Mouse (Mus musculus) forebrain, embryonic 12.5 days (tissue): Measurements from ENCODE around the gene Tekt4. TPM values are rescaled to one million over a fixed set of nuclear protein-coding genes. Genes with fewer than 3 reads are reported as not detected.

Experiments used
- ATAC-seq: fragments of 200-750 bp; cut with Nextera tagmentation; 2 replicates; pipeline ENCODE4 v1.8.0; 2017; ENCODE audit warnings: moderate TSS enrichment; ENCODE audit not compliant: low FRiP score
- H3K27ac ChIP-seq: fragments of 300-500 bp; sonication (generic); 2 replicates; pipeline ENCODE4 v1.5.1; 2016; ENCODE audit warnings: mild to moderate bottlenecking
- H3K27me3 ChIP-seq: fragments of 300-500 bp; sonication (generic); 2 replicates; pipeline ENCODE4 v1.6.1; 2016; ENCODE audit warnings: mild to moderate bottlenecking
- H3K36me3 ChIP-seq: fragments of 300-500 bp; sonication (generic); replicated peaks from 2 replicates; pipeline ENCODE4 v1.6.1; 2016; ENCODE audit warnings: mild to moderate bottlenecking
- H3K4me1 ChIP-seq: fragments of 300-500 bp; sonication (generic); 2 replicates; pipeline ENCODE4 v1.6.1; 2016
- H3K4me2 ChIP-seq: fragments of 300-500 bp; sonication (generic); 2 replicates; pipeline ENCODE4 v1.6.1; 2016; ENCODE audit warnings: mild to moderate bottlenecking, moderate library complexity
- H3K4me3 ChIP-seq: fragments of 300-500 bp; sonication (generic); replicated peaks from 2 replicates; pipeline ENCODE4 v1.5.1; 2016; ENCODE audit warnings: mild to moderate bottlenecking
- H3K9ac ChIP-seq: fragments of 300-500 bp; sonication (generic); 2 replicates; pipeline ENCODE4 v1.6.1; 2016; ENCODE audit warnings: mild to moderate bottlenecking
- H3K9me3 ChIP-seq: fragments of 300-500 bp; sonication (generic); 2 replicates; pipeline ENCODE4 v1.6.1; 2016
- WGBS: fragments of 180-500 bp; shearing (Covaris S2); methylation state at CpG from one replicate; pipeline ENCODE4 v1.1.7; 2016; 5-methylcytosine and 5-hydroxymethylcytosine counted together
- polyA plus RNA-seq: library from polyadenylated mRNA; unstranded; fragments of >200 nt; fragmentation: Nextera tagmentation; extraction: Ambion mirVana; gene quantifications from 2 replicates; pipeline ENCODE4 v1.2.1, GENCODE M21; 2016

Gene Tekt4
- polyA plus RNA-seq, 1 experiment from 2014 or later: 0.31 TPM

DNA sequence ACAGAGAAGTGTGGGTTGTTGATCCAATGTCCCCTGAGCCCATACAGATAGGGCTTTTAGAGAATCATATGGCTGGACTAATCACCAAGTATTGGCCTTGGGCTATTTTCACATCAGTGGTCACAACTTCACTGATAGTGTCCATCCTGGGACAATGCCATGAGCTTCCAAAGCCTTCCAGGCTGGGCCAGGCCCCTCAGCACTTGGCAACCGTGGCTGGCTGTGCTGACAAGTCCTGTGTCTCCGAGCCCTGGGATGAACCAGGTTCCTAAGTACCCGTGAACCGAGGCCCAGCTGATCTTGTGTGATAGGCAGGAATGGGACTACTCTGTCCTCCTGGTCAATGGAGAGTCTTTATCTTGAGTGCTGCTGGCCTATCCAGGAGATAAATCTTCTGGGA, 9.7 kb downstream of the Tekt4 start:
- Histone ChIP-seq H3K27ac (no peak overlapping the region), H3K4me2 (no peak overlapping the region), H3K9ac (no peak overlapping the region), H3K36me3 (no peaks in the 10 kb centered on the region), H3K9me3 (no peaks in the 10 kb centered on the region), H3K4me3 (no peak overlapping the region), H3K4me1 (peaks cover 12% of the 10 kb centered on the region), H3K27me3 (peaks cover 31% of the 10 kb centered on the region)
- ATAC-seq: no peak
- WGBS: 89% methylated on average over 4 of the region's 4 CpGs

DNA sequence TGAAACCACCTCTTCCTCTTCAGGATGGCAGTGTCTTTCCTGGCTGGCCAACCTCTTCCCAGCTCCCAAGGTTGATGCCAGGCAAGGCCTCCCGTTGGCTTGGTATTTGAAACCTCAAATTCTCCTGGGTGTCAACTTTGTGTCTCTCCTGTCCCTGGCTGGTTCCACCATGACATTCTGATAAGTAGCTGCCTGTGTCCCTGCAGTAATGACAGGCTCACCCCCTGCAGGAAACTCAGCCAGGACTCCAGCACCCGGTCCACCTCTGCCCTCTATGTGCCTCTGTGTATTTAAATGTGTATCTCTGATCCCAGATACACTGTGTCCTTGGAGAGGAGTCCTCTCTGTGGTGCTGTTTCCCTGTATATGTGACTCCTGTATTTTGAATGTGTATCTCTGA, 11.8 kb downstream of the Tekt4 start:
- peaks cover 49% of the 10 kb centered on the region for H3K27me3 ChIP-seq
- H3K27ac ChIP-seq: no peak overlapping the region
- H3K4me2 ChIP-seq: no peak overlapping the region
- 86% methylated on average over 2 of the region's 2 CpGs for WGBS
- ATAC-seq: no peak
- H3K4me1 ChIP-seq: peaks cover 14% of the 10 kb centered on the region
- no peak overlapping the region for H3K9ac ChIP-seq
- no peaks in the 10 kb centered on the region for H3K36me3 ChIP-seq
- H3K4me3 ChIP-seq: no peak overlapping the region
- H3K9me3 ChIP-seq: no peaks in the 10 kb centered on the region

DNA sequence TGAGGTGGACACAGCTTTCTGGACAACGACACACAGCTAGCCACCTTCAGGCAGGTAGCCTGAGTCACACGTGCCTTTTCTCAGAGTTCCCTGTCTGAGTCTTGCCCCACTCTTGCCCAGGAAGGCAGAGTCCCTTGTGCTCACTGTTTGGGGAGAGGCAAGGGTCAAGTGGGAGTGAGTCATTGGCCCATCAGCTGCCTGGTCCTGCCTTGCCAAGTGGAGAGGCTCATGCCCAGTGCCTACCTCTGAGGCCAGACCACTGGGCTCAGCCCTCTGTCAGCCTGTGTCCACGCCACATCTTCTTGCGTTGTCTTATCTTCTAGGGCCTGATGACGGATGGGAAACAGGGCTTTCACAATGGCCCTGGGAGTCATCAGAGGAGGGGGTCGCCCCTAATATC, 13.4 kb downstream of the Tekt4 start:
- Histone ChIP-seq H3K27ac (no peak overlapping the region), H3K9me3 (no peaks in the 10 kb centered on the region), H3K27me3 (peaks cover 64% of the 10 kb centered on the region), H3K4me1 (peaks cover 7% of the 10 kb centered on the region), H3K9ac (no peak overlapping the region), H3K36me3 (no peaks in the 10 kb centered on the region), H3K4me2 (no peak overlapping the region), H3K4me3 (no peak overlapping the region)
- ATAC-seq: no peak
- 78% methylated on average over 6 of the region's 6 CpGs for WGBS

DNA sequence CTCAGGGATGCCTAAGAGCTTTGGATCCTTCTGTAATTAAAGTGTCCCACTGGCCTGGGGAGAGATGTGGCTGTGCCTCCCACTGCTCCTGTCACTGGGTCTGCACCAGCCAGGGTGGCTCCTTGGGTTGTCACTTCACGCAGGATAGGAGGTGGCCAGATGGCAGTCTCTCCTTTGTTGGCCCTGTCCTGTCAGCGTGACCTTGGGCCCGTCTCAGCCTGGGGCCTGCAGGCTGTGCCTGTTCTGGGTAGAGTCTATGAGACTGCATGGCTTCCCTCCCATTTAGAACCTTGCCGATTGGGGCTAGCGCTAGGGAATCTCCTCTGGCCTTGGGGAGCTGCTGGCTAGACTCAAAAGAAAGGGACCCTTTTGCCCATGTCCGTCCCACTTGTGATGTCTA, 13.9 kb downstream of the Tekt4 start:
- peaks cover 70% of the 10 kb centered on the region for H3K27me3 ChIP-seq
- no peak for ATAC-seq
- H3K4me2 ChIP-seq: no peak overlapping the region
- no peak overlapping the region for H3K4me3 ChIP-seq
- no peak overlapping the region for H3K9ac ChIP-seq
- H3K9me3 ChIP-seq: no peaks in the 10 kb centered on the region
- H3K4me1 ChIP-seq: peaks cover 5% of the 10 kb centered on the region; the same call in 1 of the 2 replicates
- H3K27ac ChIP-seq: no peak overlapping the region
- WGBS: 72% methylated on average over 6 of the region's 6 CpGs
- H3K36me3 ChIP-seq: no peaks in the 10 kb centered on the region

DNA sequence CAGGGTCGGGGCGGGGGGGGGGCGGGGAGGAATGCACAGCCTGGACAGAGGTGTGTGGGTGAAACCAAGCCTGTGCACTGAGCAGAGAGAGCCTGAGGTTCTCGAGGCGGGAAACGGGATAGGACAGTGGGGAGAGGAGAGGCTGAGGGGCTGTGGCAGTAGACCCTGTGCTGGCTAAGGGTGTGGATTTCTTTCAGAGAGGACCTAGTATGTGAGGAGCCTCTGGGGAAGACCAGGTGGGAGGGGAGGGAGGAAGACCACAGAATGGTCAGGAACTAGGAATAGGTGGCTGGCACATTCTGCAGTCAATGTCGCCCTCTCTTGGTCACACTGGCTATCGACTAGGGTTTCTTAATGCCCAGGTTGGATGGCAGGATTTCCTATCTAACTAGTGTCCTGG, 15.4 kb downstream of the Tekt4 start:
- no peaks in the 10 kb centered on the region for H3K9me3 ChIP-seq
- no peak overlapping the region for H3K27ac ChIP-seq
- no peak overlapping the region for H3K4me2 ChIP-seq
- no peaks in the 10 kb centered on the region for H3K36me3 ChIP-seq
- ATAC-seq: peak; percentile 59
- no peak overlapping the region for H3K9ac ChIP-seq
- no peak overlapping the region for H3K4me3 ChIP-seq
- H3K4me1 ChIP-seq: peaks cover 12% of the 10 kb centered on the region
- peaks cover 81% of the 10 kb centered on the region for H3K27me3 ChIP-seq
- 38% methylated on average over 8 of the region's 8 CpGs for WGBS

DNA sequence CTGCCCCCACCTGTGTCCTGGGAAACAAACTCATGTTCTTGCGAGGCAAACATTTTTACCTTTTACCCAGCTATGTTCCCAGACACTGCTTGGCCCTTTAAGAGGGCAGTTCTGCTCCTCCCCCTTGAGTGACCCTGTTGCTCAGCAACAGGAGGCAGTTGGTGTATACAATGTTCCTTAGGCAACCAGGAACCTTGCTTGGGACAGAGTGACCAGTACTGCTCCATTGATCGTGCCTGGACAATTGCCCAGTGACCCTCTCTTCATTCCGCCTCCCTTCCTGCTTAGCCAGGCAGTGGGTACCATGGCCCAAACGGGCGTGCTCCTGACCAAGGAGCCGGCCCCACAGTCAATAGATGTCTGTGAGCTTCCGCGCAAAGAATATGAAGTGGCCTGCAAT, 17.0 kb downstream of the Tekt4 start:
- Histone ChIP-seq H3K36me3 (no peaks in the 10 kb centered on the region), H3K27me3 (peaks cover 81% of the 10 kb centered on the region), H3K9me3 (no peaks in the 10 kb centered on the region), H3K4me1 (peaks cover 15% of the 10 kb centered on the region), H3K4me3 (no peak overlapping the region), H3K4me2 (no peak overlapping the region), H3K9ac (no peak overlapping the region), H3K27ac (no peak overlapping the region)
- no peak for ATAC-seq
- WGBS: 41% methylated on average over 8 of the region's 8 CpGs

DNA sequence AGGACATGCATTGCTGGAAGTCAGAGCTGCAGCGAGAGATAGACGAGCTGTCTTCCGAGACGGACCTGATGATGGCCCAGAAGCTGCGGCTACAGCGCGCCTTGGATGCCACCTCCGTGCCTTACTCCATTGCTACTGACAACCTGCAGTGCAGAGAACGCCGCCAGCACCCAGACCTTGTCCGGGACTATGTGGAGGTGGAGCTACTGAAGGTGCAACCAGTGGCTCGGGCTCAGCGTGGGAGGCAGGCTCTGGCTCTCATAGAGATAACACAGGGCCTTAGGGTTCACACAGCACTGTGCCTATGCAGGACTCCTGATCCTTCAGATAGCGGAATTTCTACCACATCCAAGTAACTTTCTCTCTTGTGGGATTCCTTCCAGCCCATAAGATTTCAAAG, 17.6 kb downstream of the Tekt4 start:
- no peak for ATAC-seq
- H3K9ac ChIP-seq: no peak overlapping the region

DNA sequence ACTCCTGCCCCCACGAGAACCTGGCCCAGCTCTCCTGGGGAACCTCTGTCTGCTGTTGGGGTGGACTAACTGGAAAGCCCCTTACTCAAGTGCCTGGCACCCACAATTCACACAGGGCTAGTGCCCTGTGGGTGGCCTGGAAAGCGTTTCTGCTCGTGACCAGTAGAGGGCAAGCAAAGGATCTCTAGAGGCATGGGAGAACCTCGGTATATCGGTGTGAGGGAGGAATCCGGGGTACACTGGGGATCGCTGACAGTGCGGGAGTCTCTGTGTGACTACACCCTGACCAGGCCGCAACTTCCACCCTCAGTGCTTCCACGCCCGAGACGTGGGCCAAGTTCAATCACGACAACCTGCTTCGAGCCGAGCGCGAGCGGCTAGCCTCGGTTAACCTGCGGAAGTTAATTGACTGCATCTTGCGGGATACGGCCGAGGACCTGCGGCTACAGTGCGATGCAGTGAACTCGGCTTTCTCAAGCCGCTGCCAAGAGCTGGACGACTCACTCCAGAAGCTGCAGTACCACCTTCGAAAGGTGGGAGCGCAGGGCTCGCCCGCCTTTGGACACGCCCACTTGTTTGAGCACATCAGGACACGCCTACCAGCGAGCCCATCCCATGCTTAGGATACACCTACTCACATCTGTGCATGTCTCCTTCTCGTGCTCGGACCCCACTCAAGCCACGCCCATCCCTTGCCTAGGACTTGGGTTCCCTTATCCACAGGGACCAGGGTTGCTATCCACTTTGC, 20.1 kb downstream of the Tekt4 start:
- Histone ChIP-seq H3K9ac (peak overlapping the region; percentile 44; the same call in 1 of the 2 replicates), H3K36me3 (no peaks in the 10 kb centered on the region), H3K27me3 (peaks cover 91% of the 10 kb centered on the region), H3K27ac (no peak overlapping the region), H3K4me2 (peak overlapping the region; percentile 59), H3K4me3 (peak overlapping the region; percentile 34), H3K4me1 (peaks cover 15% of the 10 kb centered on the region), H3K9me3 (no peaks in the 10 kb centered on the region)
- WGBS: 2% methylated on average over 38 of the region's 38 CpGs
- 0 out of 2 replicates have a peak, but pooled peaks have one; percentile 40 for ATAC-seq

More for the DNA sequence above, 17.6 kb downstream of the Tekt4 start:
- no peak overlapping the region for H3K4me2 ChIP-seq
- no peak overlapping the region for H3K27ac ChIP-seq
- H3K27me3 ChIP-seq: peaks cover 87% of the 10 kb centered on the region
- 65% methylated on average over 14 of the region's 14 CpGs for WGBS
- H3K4me1 ChIP-seq: peaks cover 15% of the 10 kb centered on the region
- no peak overlapping the region for H3K4me3 ChIP-seq
- H3K36me3 ChIP-seq: no peaks in the 10 kb centered on the region
- H3K9me3 ChIP-seq: no peaks in the 10 kb centered on the region

DNA sequence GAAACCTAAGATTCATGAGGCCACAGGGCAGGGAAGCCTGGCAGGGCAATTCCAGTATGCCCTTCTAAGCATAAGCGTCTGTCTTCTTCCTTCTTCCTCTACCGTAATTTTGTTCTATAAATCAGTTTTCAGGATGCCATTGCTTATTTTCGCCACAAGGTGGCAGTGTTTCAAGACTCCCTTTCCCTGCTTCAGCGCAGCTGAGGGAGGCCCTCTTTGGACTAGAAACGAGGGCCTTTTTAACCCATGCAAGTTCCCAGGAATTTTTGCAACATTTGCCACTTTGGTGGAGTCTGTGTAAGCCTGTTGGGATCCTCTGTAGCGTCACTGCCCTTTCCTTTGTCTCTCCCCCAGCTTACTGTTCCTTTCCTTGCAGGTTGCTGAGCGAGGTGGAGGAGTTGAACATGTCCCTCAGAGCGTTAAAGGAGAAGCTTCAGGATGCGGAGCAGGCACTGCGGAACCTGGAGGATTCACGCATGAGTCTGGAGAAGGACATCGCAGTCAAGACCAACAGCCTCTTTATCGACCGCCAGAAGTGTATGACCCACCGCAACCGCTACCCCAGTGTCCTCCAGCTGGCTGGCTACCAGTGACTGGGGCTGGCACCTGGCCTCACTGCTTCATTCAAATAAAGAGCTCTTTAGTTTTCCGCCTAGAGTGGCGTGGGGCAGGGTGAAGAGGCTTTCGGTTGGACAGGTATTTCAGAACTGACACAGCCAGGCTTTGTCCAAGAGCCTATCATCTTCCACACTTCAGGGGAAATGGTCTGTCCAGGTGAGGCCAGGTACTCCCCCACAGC, 21.7 kb downstream of the Tekt4 start:
- Histone ChIP-seq H3K9ac (no peak overlapping the region), H3K4me1 (peaks cover 14% of the 10 kb centered on the region), H3K36me3 (no peaks in the 10 kb centered on the region), H3K4me2 (no peak overlapping the region), H3K9me3 (no peaks in the 10 kb centered on the region), H3K27me3 (peaks cover 86% of the 10 kb centered on the region), H3K27ac (no peak overlapping the region), H3K4me3 (no peak overlapping the region)
- WGBS: 41% methylated on average over 19 of the region's 19 CpGs
- ATAC-seq: no peak

DNA sequence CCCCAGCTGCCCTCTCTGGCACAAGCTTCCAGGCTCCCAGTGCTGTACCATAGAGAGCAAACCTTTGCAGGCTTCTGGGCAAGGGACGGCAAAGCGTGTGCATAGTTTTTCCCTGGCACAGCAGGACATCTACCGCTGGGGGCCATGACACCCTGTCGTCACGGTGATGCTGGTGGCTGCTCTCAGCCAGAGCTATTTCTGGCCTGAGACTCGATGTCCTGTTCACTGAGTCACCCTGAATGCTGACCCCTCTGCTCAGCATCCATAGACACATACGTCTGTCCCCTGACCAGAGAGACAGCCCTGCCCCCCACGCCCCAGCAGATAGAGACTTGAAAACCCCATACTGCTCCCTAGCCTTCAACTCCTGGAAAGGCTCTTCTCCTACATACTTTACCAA, 25.7 kb downstream of the Tekt4 start:
- Histone ChIP-seq H3K36me3 (no peaks in the 10 kb centered on the region), H3K27me3 (peaks cover 53% of the 10 kb centered on the region), H3K27ac (no peak overlapping the region), H3K4me2 (no peak overlapping the region), H3K9me3 (no peaks in the 10 kb centered on the region), H3K4me1 (no peaks in the 10 kb centered on the region; the same call in 1 of the 2 replicates), H3K9ac (no peak overlapping the region), H3K4me3 (no peak overlapping the region)
- WGBS: 53% methylated on average over 8 of the region's 8 CpGs
- ATAC-seq: no peak

DNA sequence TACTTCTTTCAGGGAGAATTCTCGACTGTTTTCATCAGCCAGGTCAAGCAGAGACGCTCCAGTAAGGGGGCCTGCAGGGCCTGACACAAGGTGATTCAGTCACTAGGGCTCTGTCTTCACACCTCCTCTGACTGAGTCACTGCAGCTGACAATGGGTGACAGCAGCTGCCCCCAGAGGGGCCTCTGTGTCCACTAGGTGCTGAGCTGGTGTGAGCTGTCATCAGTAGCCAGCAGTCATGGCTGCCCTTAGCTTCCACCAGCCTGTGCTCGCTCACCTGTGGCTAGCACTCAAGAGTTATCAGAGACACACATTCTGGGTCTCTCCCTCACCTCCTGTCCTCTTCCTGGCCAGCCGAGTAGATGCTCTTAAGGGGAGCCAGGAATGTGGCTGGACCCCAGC, 26.4 kb downstream of the Tekt4 start:
- Histone ChIP-seq H3K4me2 (no peak overlapping the region), H3K4me3 (no peak overlapping the region), H3K4me1 (no peaks in the 10 kb centered on the region; the same call in none of the 2 replicates), H3K27me3 (peaks cover 47% of the 10 kb centered on the region), H3K36me3 (no peaks in the 10 kb centered on the region), H3K9me3 (no peaks in the 10 kb centered on the region), H3K27ac (no peak overlapping the region), H3K9ac (no peak overlapping the region)
- ATAC-seq: no peak
- 65% methylated on average over 4 of the region's 4 CpGs for WGBS

DNA sequence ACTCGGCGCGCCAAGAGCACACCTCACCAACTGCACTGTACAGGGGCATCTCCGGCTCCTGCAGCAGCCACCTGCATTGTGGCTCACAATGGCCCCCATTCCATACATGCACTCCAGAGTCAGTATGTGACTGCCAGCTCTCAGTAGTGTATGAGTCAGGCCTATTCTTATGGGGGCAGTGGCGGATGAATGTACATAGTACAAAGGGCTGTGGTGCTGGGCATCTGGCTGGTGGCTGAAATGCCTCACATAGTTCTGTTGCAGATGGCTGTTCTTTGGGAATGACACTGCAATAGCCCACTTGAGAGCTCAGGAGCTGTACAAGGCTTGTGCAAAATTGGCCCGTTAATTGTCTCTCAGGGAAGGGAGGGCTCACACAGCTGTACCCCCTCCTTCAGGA, 27.7 kb downstream of the Tekt4 start:
- no peaks in the 10 kb centered on the region for H3K36me3 ChIP-seq
- H3K4me3 ChIP-seq: no peak overlapping the region
- no peak overlapping the region for H3K4me2 ChIP-seq
- no peaks in the 10 kb centered on the region for H3K9me3 ChIP-seq
- H3K27ac ChIP-seq: no peak overlapping the region
- WGBS: 82% methylated on average over 6 of the region's 6 CpGs
- ATAC-seq: no peak
- H3K27me3 ChIP-seq: peaks cover 37% of the 10 kb centered on the region
- no peaks in the 10 kb centered on the region; the same call in 1 of the 2 replicates for H3K4me1 ChIP-seq
- no peak overlapping the region for H3K9ac ChIP-seq
